Mouse (Mus musculus) spleen, adult 18-20 months (tissue): Measurements from ENCODE around the gene Rbfox1.

ENCODE experiments used
- DNase-seq, 2 experiments: peaks; one replicate each; pipeline ENCODE4 v3.0.0; 2022; ENCODE audit warnings: mixed read lengths in 2 of 2

Rbfox1 gene

DNA sequence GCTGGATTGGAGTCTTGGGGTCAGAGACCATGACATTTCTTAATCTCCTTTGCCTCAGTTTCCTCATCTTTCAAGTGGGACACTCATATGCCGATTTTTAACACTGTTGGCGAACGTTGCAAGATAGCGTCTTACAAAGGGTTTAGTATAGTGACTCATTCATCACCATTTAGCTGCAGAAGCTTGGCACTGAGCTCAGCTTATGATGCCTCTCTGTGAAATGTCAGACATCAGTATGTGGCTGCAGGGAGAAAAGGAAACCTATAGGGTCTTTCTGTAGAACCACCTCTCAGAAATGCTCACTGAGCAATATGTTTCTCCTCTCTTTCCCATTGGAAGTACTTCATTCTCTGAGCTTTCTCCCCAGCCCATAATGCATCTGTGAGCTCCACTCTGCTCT, 356.2 kb downstream of the Rbfox1 start:
- no peak for DNase-seq

DNA sequence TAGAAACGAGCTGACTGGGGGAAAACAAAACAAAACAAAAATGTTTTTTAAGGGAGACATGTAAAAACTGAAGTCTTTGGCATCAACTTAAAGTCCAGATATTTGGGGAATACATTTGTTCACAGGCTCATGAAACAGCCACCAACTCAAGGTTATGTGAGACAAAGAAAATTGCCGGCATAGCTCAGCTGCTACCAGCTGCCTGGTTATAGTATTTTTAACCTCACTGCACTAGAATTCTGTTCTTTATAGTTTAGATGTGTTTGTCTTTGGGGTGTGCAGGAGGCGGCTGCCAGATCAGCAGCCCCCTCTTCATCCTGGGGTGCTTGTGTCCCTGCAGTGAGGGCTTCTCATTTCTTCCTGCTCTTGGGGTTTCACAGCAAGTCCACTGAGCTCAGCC, 357.3 kb downstream of the Rbfox1 start:
- no peak for DNase-seq

DNA sequence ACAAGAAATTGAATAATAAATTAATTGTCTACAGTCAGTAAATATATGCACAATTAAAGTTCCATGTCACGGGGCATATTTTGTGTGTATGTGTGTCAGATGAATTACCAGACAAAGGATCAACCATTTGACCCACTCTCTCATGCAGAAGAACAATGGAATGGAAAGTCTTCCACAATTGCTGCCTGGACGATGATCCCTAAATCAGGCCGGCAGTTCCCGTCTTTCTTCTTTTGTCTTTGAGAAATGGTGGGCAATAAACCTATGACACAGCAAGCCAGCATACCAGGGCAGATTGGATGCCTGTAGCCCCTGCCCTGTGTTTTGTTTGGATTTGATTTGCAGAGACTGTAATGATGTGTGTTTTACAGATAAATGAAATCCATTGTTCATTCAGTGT, 362.4 kb downstream of the Rbfox1 start:
- no peak for DNase-seq

DNA sequence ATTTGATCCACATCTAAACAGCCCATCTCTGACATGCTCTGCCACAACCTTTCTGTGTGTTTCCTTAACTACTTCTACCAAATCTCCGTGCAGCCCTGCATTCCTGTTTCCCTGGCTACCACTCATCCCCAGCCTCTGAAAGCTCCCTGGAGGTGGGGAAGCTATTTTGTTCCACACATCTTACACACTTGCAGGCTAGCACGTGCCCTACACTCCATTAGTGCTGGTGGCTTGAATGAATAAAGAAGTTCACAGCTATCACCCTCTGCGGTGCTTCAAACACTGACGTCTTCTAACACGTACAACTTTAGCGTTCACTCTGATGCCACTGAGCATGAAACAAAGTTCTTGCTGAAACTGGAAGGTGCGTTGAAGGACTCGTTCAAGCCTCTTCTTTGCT, 379.4 kb downstream of the Rbfox1 start:
- DNase-seq: no peak

DNA sequence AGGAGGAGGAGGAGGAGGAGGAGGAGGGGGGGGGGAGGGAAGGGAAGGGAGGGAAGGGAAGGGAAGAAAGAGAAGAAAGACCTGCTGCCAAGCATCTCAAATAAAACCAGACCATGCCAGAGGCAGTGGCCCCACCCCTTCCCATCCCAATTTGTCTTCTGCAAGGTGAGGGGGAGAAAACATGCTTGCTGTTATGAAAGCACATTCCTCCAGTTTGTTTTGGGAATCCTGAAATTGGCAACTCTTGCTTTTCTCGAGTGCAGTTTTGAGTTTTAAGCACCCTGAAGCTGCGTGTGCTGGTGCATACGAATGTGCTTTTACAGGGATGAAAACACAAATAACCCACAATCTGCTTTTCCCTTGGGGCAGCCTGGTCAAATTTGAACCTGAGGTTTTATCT, 380.5 kb downstream of the Rbfox1 start:
- DNase-seq: no peak

DNA sequence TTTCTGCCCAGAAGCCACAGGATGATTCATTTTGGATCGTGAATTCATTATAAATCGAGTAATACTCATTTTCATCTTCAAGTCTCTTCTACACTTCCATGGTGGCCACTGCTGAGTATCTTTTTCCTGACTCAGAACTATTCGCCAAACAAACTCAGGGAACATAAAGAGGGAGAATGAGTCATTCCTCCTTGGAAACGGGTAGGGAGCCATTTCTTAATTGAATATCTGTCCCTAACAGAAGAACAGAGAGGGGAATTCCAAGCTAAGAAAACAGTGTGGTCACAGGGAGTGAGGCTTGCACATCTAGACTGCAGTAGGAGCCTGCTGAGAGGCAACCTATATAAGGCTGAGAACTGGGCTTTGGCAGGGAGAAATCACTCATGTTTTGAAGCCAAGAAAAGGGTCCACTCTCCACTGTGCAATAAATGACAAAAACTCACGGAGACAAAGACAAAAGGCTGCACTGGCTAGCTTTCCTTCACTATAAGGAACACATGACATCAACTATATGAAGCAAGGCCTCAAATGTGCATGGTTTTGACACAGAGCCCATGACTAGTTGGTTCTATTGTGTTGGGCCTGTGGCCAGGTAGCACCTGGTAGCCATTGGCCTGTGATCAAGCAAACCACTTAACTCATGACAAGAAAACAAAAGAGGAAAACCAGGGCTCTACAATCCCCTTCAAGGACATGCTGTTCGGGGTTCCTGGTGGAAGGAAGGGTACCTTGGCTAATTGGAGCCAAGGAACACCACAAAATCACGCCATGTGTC, 386.6 kb downstream of the Rbfox1 start:
- no peak for DNase-seq

DNA sequence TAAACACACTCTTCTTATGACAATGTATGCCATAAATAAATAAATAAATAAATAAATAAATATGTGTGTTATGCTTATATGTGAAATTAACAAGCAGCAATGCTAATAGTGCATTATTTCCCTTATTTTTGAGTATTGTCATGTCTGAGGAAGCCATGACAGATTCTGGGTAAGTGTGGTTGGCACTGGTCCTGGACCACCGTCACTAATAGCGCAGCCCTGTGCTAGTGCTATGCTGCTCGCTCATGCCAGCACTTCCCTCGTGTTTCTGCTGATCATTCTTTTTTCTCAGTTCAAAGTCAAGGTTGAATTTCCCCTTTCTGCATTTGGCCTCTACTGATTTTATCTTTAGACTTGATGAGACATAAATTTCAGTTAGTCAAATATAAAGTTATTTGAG, 398.3 kb downstream of the Rbfox1 start:
- DNase-seq: no peak

DNA sequence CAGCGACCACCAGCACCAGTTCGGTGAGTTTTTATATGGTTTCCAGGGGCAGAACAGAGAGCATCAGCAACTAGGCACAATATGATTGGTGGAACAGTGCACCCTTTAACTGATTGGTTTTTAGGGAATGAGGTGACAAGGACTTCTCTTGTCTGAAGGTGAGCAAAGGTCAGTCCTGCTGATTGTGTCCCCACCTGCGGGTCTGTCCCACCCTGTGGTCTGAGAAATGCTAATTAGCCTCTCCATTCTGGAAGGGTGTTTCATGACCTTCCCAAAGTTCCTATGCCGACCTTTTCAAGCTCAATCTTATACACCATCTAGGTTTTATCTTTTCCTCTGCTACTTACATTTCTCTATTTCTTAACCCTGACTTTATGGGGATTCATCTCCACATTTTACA, 399.2 kb downstream of the Rbfox1 start:
- DNase-seq: no peak

DNA sequence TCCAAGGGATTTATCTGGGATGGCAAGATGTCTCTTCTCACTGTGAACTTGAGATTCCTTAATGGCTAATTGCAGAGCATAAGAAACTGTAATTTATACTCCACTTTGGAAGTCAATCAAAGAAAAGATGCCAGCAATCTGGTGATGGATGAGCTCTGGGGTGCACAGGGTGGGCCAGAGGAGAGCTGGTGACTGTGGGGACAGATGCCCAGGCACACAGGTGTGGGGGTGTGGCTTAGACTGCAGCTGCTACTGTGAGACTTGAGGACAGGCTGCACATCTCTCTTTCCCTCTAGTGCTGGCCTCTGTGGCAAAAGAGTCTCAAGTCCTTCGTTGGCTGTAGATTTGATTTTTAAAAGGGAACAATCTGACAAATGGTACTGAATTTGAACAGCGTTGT, 402.5 kb downstream of the Rbfox1 start:
- DNase-seq: no peak

DNA sequence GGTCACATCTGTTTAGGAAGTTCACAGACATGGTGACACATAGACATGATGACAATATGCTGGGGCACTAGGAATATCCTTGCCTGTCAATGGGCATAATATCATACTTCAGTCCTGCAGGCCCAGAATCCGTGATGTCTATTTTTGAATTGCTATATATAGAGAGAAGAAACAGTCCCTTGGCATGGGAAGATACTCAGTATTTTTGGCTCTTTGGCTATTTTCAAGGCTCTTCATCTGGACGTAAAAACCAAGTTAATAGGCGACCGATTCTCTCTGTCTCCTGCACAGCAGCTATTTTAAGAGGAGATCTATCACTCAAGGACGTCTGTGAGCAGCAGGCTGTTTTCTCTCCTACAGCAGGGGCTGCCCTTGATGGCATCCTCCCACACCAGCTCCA, 415.0 kb downstream of the Rbfox1 start:
- DNase-seq: no peak

DNA sequence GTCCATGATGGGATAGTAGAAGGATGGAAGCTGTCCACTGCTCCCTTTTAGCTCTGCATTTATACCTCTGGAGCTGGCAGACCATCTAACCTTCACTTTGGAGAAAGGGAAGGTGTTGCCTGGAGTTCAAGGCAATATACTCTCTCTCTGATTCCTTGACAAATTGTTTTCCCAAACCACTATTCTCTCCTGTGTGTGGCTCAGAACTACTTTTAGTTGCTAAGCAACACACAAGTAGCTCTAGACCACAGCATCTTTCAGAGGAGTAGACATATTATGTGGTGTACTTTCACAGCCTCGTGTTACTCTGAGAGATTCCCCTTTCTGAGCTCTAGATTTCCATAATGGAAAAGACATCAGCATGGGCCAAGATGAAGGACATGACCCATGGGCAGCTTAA, 417.9 kb downstream of the Rbfox1 start:
- DNase-seq: no peak

DNA sequence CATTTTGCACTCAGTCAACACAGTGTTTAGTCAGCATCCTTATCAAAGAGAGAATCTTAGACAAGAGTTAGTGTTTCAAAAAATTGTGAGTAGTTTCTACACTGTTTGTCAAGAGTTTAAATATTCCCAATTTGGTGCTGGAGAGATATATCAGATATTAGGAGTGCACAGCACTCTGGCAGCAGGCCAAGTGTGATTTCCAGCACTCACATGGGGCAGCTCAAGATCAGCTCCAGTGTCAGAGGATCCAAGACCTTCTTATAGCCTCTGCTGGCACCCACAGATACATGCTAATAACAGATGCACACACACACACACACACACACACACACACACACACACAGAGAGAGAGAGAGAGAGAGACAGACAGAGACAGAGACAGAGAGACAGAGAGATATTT, 424.8 kb downstream of the Rbfox1 start:
- DNase-seq: no peak

DNA sequence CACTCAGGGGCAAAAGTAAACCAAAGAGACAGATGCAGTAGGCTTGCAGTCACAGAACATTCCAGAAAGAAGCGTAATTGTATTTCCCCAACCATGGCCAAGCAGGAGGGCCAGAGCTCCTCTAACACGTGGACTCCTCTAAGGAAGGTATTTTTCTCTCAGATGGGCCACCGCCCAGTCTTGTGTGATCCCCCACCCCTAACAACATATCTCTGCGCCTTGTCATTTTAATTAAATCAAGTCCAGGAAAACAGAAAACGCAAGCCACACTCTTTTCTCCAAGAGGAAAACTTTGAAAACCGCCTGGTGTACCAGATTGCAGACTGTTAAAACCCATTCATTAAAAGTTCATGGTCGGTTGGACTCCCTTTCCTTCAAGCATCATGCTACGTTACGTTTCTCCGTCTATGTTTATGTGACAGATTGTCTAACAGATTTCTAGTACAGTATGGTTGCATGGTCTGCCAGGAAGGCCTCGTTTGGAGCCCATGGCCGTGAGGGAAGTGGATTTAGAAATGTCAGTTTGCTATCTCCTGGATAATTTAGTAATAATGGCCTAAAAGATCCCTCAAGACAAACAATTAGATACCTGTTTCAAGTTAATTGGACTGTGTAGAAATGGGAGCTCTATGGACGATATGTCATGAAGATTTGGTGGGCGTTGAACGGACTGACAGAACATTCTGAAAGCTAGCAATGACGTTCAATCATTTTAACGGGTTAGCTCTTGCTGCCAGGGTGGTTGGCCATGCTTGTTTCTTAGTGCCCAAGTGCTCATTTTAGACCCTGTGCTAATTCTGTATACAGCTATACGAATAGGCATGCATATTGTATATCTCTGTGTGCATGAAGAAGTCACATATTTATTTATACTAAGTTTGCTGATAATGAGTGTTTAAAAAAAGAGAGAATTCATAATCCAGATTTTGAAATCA, 425.9 kb downstream of the Rbfox1 start:
- no peak for DNase-seq

DNA sequence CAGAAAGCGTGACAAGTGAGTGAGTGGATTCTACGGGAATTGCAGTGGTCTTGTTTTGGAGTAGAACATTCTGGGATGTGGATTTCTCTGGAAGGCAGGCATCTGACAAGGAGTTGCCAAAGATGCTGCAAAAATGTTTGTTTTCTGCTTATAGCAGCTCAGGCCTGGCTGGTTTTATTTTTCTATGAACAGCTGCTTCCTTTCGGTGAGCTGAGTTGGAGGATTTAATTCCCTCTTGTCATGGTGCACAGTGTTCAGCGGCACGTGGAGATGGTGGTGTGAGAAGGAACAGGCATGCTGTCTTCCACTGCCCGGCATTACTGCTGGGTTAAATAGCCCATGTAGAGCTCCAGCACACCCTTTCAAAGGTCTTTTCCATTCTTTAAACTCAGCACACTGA, 428.5 kb downstream of the Rbfox1 start:
- DNase-seq: no peak

DNA sequence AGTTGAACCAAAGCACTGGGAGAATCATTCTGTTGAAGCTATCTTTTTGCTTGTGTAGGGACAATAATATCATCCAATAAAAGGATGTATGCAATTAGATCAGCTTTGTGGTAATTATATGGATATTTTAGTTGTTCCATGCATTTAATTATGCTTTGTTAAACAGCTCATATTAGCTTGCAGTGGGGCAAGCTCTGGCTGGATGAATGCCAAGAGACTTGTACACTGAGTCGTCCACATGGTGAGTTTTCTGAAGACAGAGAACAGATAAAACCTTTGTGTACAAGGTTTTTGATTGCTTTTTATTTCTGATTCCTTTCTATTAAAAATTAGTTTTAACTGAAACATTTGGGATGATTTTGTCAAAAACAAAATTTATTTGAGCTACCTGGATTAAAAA, 439.7 kb downstream of the Rbfox1 start:
- no peak for DNase-seq

DNA sequence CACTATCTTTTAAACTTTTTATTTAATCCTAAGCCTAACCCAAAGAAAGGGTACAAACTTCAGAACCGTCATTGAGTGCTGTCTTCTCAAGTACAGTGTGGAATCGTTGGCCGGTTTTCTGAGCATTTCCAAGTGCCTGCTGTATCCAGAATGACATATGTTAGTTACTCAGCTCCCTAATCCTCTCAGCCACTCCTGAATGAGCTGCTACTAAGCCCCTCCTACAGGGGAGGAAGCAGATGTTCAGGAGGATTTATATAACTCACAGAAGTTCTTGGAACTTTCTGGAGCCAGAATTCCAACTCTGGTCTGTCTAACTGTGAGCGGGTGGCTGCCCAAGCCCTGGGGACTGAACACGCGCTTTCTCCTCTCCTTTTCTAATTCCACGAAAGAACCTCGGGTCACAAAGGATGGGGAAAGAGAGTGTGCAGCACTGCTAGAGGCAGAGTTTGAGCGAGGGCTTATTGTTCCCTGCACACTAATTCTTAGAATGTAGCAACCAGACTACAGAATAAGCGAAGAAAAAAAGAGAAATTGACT, 446.3 kb downstream of the Rbfox1 start:
- no peak for DNase-seq

DNA sequence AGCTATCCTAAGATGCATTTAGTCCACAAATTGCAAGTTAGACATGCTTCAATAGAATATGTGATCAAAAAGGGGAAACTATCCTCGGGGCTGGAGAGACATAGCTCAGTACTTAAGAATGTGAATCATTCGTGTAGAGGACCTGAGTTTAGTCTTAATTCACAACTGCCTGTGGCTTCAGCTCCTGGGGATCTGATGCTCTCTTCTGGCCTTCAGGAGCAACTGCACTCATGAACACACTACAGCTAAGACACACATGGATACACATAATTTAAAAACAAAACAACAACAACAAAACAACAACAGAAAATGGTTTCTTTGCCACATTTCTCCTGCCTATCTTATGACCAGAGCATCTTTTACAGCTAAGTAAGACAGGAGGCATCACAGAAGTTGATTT, 448.1 kb downstream of the Rbfox1 start:
- DNase-seq: no peak

DNA sequence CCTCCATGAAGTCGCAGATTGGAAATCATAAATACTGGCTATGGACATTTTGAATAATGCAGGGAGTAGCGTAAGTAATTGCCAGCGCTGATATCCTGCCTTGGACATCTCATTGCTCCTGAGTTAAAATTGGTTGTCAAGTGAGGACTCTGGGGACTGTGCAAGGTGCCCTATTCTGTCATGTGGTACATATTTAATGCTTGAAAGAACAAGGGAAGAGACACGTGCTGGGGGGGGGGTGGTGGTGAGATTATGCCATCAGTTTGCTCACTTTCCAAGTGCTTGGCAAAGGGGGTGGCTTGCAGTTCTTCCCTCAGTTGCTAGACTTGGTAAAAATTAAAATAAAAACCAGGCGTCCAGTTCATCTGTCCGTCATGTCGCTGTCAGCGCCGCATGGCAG, 462.9 kb downstream of the Rbfox1 start:
- no peak for DNase-seq

DNA sequence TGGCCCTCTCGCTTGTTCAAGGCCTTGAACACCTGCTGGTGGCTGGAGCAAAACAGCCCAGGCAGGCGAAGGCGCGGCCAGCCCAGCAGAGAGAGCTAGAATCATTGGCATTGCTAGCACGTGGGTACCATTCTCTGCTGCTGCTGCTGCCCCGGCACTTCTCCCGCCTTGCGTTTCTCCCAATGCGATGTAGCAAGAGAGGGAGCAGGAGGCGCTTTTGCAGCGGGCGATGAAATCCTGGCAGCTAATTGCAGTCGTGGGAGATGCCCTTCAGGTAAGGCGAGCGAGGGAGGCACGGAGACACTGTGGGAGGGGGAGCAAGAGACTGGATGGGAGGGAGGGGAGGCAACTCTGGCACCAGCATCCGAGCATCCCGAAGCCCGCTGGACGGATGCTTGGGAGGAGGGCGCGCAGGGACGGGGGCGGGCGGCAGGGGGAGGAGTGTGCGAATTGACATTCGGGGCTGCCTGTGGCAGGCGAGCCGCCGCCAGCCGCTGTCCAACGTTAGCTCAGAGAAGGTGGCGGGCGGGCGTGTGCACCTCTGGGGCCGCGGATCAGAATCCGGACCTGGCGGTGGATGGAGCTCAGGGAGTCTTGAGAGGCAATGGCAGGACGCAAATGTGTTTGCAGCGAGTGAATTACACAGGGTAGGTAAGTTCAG, 463.6 kb downstream of the Rbfox1 start:
- no peak for DNase-seq

DNA sequence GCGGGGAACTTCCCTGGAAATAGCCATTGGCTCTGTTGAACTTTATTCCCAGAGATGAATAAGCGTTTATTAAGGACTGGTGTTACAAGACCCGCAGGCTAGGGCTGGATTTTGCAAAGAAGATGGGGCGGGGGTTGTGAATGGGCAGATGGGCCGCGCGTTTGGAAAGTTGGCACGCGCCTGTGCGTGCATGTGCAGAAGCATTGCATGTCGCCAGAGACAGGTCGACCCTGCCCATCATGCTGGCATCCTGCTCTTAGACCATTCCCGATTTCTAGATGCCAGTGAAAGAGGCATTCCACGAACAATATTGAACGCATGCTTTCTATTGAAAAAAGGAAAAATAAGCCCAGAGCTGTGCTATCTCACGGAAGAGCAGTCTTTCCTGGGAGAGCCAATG, 464.2 kb downstream of the Rbfox1 start:
- no peak for DNase-seq

DNA sequence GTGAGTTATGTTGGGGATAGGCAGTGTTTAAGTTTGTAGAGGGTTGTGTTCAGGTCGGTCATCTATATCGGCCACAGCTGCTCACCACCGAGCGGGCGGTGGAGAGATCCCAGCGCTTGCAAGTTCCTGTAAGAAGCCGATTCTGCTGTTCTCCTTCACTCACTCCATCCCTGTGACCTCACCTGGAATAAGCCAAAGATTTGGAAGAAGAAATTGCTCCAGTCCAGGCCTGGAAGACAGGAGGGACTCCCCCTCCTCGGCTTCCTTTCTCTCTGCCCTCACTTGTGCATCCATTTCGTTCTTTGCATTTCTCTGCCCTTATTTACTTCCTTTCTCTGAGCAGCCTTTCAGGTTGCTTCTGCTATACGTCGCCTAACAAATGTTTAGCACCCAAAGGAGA, 465.1 kb downstream of the Rbfox1 start:
- no peak for DNase-seq

DNA sequence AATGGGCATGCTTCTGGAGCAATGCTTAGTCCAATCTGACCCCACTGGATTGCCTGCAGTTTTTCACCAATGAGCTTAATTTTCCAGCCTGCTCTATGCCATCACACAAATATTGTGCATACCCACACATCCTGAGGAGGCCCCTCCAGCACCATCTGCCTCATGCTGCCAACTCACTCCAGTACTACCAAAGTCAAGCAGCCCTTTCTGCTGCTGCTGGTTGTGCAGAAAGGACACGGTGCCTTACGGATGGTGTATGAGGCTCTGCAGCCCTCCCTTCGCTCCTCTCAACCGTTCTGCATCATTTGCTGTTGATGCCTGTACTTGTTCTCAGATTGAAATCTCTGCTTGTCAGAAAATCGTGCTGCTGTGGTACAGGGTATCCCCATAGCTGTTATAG, 468.0 kb downstream of the Rbfox1 start:
- DNase-seq: no peak

DNA sequence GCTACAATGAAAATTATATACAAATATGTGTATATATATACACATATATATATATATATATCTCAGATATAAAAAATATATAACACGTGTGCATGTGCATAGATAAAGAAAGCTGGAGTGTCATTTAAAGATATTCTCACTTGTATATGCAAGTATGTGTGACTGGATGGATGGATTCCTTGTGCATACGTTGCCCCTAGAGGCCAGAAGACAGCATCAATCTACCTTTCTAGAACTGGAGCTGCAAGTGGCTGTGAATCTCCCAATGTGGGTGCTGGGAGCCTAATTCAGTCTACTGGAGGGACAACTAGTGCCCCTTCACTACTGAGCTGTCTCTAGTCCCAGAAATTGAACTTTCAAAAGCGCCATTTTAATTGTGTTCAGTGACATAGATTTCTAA, 471.8 kb downstream of the Rbfox1 start:
- no peak for DNase-seq

DNA sequence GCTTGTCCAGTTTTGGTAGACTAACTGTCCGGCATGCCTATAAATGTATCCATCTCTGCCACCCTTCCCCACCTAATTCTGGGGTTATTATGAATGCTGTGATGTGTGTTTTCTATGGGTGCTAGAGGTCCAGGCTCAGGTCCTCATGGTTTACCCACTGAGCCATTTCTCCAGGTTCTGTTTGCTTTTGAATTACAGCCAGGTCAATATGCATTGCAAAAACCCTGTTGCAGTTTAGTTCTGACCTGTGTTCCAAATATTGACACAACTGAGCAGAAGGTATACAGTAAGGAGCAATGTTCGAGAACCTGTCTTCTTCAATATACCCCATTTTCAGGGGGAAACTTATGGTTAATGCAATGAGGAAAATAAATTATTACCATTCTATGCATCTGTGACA, 480.6 kb downstream of the Rbfox1 start:
- DNase-seq: no peak
